Mouse (Mus musculus): ENCODE results near the gene Arl15.

DNA sequence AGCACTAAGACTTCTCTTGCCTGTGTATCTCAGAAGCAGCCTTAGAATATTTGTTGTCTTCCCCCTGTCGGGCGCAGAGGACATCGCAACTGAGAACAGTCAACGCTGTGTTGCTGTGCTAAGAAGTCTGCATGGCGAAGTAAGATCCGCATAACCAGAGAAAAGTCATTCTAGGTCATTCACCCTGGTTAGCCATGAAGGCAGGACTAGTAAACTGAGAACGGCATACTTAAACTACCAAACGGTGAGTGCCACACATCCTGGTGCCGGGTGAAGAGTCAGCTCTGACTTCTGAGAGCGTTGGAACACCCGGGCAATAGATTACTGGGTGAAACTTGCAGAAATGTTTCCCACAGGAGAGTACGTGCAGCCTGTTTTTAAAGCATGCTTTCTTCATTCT lies 320.3 kb downstream of the Arl15 start:
- no peak for TF ChIP-seq EP300 (optimal IDR thresholded peaks at IDR 0.05)
- TF ChIP-seq CTCF (IDR thresholded peaks at IDR 0.05; ENCODE audit: low read depth) = no peak
